Mouse (Mus musculus): ENCODE measurements around the gene Celf2. TPM values are rescaled to one million over a fixed set of nuclear protein-coding genes. Genes with fewer than 3 reads are reported as not detected.

The Celf2 gene
- polyA plus RNA-seq, 1 experiment from 2014 or later = 13.9 TPM

DNA sequence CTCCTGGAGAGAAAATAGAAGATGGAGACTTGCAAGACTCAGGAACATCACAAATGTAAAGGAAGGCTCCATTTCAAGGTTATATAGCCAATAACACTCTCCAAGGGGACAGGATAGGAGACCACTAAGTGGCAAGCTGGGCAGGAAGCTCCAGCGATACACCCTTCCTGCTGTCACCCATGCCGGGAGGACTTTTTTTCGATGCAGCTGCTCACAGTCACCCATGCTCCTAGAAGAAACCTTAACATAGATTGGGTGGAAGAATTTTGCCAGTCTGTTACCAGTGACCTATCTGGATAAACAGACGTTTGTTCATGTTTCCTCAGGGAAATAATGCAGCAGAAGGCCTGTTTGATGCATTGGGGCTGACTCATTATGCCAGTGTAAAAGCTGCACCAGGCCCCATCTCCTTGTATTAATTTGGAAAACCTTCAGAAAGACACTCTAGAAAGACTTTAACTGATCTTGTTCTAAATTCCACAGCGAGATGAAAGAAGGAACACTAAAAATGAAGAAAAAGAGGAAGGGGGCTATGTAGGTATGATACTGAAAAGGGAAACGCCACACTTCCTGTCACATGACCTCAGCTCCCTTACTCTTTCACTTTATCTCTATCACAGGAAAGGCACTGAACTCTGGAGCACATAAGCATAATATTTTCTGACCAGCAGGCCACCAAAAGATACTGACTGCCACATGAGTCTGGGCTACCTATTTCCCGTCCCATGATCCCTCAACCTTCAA, 798.5 kb downstream of the Celf2 start:
- no peaks in the 10 kb centered on the region for H3K36me3 ChIP-seq (ENCODE audit: insufficient read depth, low read length)
- no peaks in the 10 kb centered on the region for H3K27me3 ChIP-seq (ENCODE audit: insufficient read depth, low read length)
- ATAC-seq (replicated peaks; ENCODE audit: low FRiP score, low read depth) (no peak), DNase-seq (ENCODE audit: low spot score) (no peak)
- 79% methylated on average over 7 of the region's 7 CpGs for WGBS
- no peaks in the 10 kb centered on the region for H3K9me3 ChIP-seq (replicated peaks; ENCODE audit: low read length)
- H3K27ac ChIP-seq = no peak overlapping the region
- H3K9ac ChIP-seq (ENCODE audit: low read depth, low read length) = no peak overlapping the region
- H3K4me3 ChIP-seq (replicated peaks; ENCODE audit: low read depth, low read length) = no peak overlapping the region
- no peak overlapping the region for H3K4me2 ChIP-seq (ENCODE audit: low read length)
- no peaks in the 10 kb centered on the region for H3K4me1 ChIP-seq (replicated peaks; ENCODE audit: insufficient read depth, low read length)
- TF ChIP-seq CTCF (IDR thresholded peaks at IDR 0.05; ENCODE audit: low read depth) = no peak

DNA sequence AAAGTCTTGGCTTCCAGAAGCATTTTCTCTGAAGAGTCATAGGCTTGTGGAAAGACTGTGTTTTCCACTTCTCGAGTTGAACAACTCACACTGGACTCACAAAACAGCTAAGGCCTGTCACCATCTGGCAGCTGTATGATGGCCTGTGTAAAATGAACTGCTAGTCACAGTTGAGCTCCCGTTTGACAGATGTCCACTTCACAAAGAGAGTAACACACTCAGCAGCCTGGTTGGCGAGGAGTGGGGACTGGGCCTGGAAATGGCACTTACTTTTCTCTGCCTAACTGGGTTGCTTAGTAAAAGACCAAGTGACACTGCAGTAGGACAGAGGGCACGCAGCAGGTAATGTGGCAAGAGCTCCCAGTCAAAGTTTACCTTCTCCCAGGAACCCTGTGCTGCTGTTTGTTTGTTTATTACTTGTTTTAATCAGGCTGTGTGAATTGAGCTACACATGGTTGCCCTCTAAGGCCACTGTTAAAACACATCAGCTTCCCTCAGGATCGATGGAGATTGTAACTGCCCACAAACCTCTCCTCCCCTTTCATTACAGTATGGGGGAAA, 801.3 kb downstream of the Celf2 start:
- Histone ChIP-seq H3K4me3 (replicated peaks; ENCODE audit: low read depth, low read length) (no peak overlapping the region), H3K9me3 (replicated peaks; ENCODE audit: low read length) (no peaks in the 10 kb centered on the region), H3K4me2 (ENCODE audit: low read length) (no peak overlapping the region), H3K36me3 (ENCODE audit: insufficient read depth, low read length) (no peaks in the 10 kb centered on the region), H3K27ac (no peak overlapping the region), H3K9ac (ENCODE audit: low read depth, low read length) (no peak overlapping the region), H3K27me3 (ENCODE audit: insufficient read depth, low read length) (no peaks in the 10 kb centered on the region), H3K4me1 (replicated peaks; ENCODE audit: insufficient read depth, low read length) (no peaks in the 10 kb centered on the region)
- DNase-seq (ENCODE audit: low spot score) (no peak), ATAC-seq (replicated peaks; ENCODE audit: low FRiP score, low read depth) (no peak)
- WGBS = 31% methylated on average over 5 of the region's 5 CpGs
- no peak for TF ChIP-seq CTCF (IDR thresholded peaks at IDR 0.05; ENCODE audit: low read depth)

DNA sequence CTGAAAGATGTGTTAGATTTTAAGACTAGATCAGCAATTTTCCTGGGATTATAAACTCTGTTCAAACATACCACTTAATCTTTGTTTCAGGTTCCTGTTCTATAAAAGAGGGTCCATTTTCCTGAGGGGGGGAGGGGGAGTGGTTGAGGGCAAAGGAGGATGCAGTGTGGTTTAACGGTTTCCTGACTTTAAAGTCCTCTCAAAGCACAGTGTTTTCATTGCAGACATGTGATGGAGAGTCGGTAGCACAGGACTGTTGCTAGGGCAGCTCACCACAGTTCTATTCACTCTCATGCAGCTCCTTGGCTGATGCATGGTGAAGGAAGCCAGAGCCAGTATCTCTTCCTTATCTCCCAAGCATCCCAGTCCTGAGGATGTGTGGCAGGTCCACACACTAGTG, 802.1 kb downstream of the Celf2 start:
- no peak for DNase-seq (ENCODE audit: low spot score)
- TF ChIP-seq CTCF (IDR thresholded peaks at IDR 0.05; ENCODE audit: low read depth) = no peak
- Histone ChIP-seq H3K27ac (no peak overlapping the region), H3K9ac (ENCODE audit: low read depth, low read length) (no peak overlapping the region), H3K4me1 (replicated peaks; ENCODE audit: insufficient read depth, low read length) (no peaks in the 10 kb centered on the region), H3K4me3 (replicated peaks; ENCODE audit: low read depth, low read length) (no peak overlapping the region), H3K27me3 (ENCODE audit: insufficient read depth, low read length) (no peaks in the 10 kb centered on the region), H3K4me2 (ENCODE audit: low read length) (no peak overlapping the region), H3K36me3 (ENCODE audit: insufficient read depth, low read length) (no peaks in the 10 kb centered on the region), H3K9me3 (replicated peaks; ENCODE audit: low read length) (no peaks in the 10 kb centered on the region)
- no peak for ATAC-seq (replicated peaks; ENCODE audit: low FRiP score, low read depth)
- WGBS = 16% methylated on average over 2 of the region's 2 CpGs

DNA sequence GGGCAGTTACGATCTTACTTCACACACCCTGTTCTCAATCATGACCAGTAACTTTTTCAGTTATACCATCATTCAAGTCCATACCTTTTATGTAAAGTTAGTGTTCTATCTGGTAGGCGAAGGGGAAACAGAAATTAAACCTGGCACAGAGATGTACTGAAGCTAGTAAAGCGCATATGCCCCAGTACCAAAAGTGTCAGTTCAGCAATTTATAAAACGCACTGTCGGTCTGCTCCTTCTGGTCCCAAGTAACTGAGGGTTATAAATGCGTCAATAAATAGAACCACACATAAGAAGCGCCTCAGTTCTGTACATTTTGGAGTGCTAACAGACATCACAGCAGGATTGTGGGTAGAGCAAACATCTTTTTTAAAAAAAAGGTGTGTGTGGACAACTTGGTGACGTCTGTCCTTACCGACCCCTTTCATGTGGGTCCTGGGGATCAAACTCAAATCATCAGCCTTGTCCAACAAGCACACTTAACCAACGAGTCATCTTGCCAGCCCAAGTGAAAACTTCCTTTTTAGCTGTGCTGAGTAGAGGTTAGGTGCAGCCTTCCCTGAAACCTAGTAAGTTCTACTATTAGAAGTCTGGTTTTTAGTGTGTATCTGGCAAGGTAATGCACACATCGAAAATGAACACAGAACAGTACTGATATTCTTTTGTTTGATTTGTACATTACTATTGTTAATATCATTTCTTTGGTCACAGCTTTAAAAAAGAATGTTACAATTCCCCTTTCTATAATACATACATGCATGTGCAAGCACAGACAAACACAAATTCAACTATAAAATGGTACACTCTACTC, 803.2 kb downstream of the Celf2 start:
- Histone ChIP-seq H3K9ac (ENCODE audit: low read depth, low read length) (no peak overlapping the region), H3K27me3 (ENCODE audit: insufficient read depth, low read length) (no peaks in the 10 kb centered on the region), H3K4me1 (replicated peaks; ENCODE audit: insufficient read depth, low read length) (no peaks in the 10 kb centered on the region), H3K4me3 (replicated peaks; ENCODE audit: low read depth, low read length) (no peak overlapping the region), H3K27ac (no peak overlapping the region), H3K9me3 (replicated peaks; ENCODE audit: low read length) (no peaks in the 10 kb centered on the region), H3K36me3 (ENCODE audit: insufficient read depth, low read length) (no peaks in the 10 kb centered on the region), H3K4me2 (ENCODE audit: low read length) (no peak overlapping the region)
- WGBS = 83% methylated on average over 11 of the region's 11 CpGs
- ATAC-seq (replicated peaks; ENCODE audit: low FRiP score, low read depth) (no peak), DNase-seq (ENCODE audit: low spot score) (no peak)
- TF ChIP-seq CTCF (IDR thresholded peaks at IDR 0.05; ENCODE audit: low read depth) = no peak

DNA sequence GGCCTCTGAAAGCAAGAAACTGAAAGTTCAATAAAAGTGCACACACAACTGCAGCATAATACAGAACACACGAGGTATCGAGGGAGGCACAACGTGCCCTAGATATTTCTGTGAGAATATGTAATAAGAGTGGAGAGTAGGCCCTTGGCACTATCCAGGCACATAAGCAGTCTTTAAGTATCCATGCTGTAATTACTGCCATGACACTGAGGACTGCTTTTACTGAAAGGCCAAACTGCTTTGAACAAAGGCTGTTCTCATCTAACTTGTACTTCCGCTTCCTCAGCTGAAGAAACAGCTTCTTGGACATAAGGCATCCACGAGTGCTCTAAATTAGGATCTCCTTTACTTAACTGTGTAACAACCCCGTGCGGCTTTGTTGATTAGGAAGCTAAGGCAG, 803.9 kb downstream of the Celf2 start:
- no peaks in the 10 kb centered on the region for H3K36me3 ChIP-seq (ENCODE audit: insufficient read depth, low read length)
- TF ChIP-seq CTCF (IDR thresholded peaks at IDR 0.05; ENCODE audit: low read depth) = no peak
- H3K9me3 ChIP-seq (replicated peaks; ENCODE audit: low read length) = no peaks in the 10 kb centered on the region
- H3K4me1 ChIP-seq (replicated peaks; ENCODE audit: insufficient read depth, low read length) = no peaks in the 10 kb centered on the region
- no peak overlapping the region for H3K27ac ChIP-seq
- no peak for DNase-seq (ENCODE audit: low spot score)
- no peaks in the 10 kb centered on the region for H3K27me3 ChIP-seq (ENCODE audit: insufficient read depth, low read length)
- H3K4me3 ChIP-seq (replicated peaks; ENCODE audit: low read depth, low read length) = no peak overlapping the region
- 73% methylated on average over 7 of the region's 7 CpGs for WGBS
- ATAC-seq (replicated peaks; ENCODE audit: low FRiP score, low read depth) = no peak
- no peak overlapping the region for H3K4me2 ChIP-seq (ENCODE audit: low read length)
- no peak overlapping the region for H3K9ac ChIP-seq (ENCODE audit: low read depth, low read length)

DNA sequence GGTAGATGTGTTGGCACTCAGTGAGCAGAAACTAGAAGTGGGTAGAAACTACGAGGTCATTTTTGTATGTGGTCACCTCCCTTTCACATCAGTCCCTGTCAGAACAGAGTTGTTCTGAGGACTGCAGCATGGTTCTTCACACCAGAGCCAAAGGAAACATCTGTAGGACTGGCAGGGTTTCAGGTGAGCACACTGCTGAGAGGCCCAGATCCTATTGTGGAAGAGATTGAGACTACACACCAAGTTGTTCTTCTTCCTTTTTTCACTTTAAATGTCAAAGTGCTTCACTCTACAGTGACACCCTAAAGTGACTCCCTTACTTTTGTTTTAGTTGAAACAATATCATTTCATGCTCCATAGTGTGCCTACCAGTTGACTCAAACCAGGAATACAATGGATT, 804.6 kb downstream of the Celf2 start:
- ATAC-seq (replicated peaks; ENCODE audit: low FRiP score, low read depth) (no peak), DNase-seq (ENCODE audit: low spot score) (no peak)
- Histone ChIP-seq H3K9ac (ENCODE audit: low read depth, low read length) (no peak overlapping the region), H3K9me3 (replicated peaks; ENCODE audit: low read length) (no peaks in the 10 kb centered on the region), H3K4me1 (replicated peaks; ENCODE audit: insufficient read depth, low read length) (no peaks in the 10 kb centered on the region), H3K27ac (no peak overlapping the region), H3K4me2 (ENCODE audit: low read length) (no peak overlapping the region), H3K4me3 (replicated peaks; ENCODE audit: low read depth, low read length) (no peak overlapping the region), H3K36me3 (ENCODE audit: insufficient read depth, low read length) (no peaks in the 10 kb centered on the region), H3K27me3 (ENCODE audit: insufficient read depth, low read length) (no peaks in the 10 kb centered on the region)
- 76% methylated on average over 1 of the region's 1 CpGs for WGBS
- no peak for TF ChIP-seq CTCF (IDR thresholded peaks at IDR 0.05; ENCODE audit: low read depth)

Measured in kidney, postnatal 0 days (tissue).